Mouse (Mus musculus) heart, postnatal 0 days (tissue): Measurements from ENCODE around the gene Krtap19-1.

Experiments
- CTCF ChIP-seq: IDR thresholded peaks from 2 replicates; pipeline ENCODE4 v1.5.1; 2016; ENCODE audit warnings: antibody characterized with exemption, control low read depth, low read depth
- EP300 ChIP-seq: IDR thresholded peaks from 2 replicates; pipeline ENCODE4 v1.6.1; 2016; ENCODE audit warnings: antibody characterized with exemption, low read depth

- no peak for TF ChIP-seq CTCF
- TF ChIP-seq EP300: no peak
Measured at GRCm38 (mm10) chr16:88886870-88887269, 17.7 kb upstream of the Krtap19-1 start.
